Mouse (Mus musculus) fat pad, adult 2 months (tissue): ENCODE measurements at regions not wholly inside any gene's neighbourhood (a gene's known extent, or its start where the extent isn't known, plus 50 kb on each side); places are given as distances from the start of the nearest gene placed in this dataset.
A peak's percentile ranks its signal among the peaks of the same experiment; 100 is the strongest.
"Not testable (repeated sequence)": the region's sequence is repeated elsewhere in the genome, so short reads cannot be mapped to it uniquely, and the experiment has no call there.

Experiments
- DNase-seq: peaks from one replicate; pipeline ENCODE4 v3.0.0-alpha.2; 2011; ENCODE audit warnings: low read depth, low spot score; ENCODE audit errors: extremely low read depth

DNA sequence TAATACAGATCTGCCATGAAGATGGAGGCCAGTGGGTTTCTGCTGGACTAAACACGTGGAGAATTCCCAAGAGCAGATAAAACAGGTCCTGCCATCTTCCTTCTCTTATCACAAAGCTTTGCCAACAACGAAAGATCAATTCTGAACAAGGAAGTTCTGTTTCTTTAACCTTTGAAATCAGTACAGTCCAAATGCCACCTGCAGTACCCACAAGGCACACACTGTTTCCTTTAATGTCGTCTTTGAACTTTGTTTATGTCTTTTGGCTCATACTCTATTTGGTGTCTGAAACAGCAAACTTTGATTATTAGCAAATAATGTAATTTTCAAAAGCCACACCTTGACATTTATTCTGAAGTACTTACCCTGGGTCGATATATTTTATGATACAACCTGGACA lies 536.5 kb downstream of the Bckdhb start:
- no peak for DNase-seq

- no peak for DNase-seq
Measured at GRCm38 (mm10) chr9:84466741-84467140, 541.8 kb downstream of the Bckdhb start.

GRCm38 (mm10) chr9:84472696-84473095 lies 547.8 kb downstream of the Bckdhb start:
- no peak for DNase-seq

- DNase-seq: no peak
Measured at GRCm38 (mm10) chr9:84475906-84476305, 551.0 kb downstream of the Bckdhb start.

GRCm38 (mm10) chr9:84499507-84499906 lies 574.6 kb downstream of the Bckdhb start:
- no peak for DNase-seq

DNA sequence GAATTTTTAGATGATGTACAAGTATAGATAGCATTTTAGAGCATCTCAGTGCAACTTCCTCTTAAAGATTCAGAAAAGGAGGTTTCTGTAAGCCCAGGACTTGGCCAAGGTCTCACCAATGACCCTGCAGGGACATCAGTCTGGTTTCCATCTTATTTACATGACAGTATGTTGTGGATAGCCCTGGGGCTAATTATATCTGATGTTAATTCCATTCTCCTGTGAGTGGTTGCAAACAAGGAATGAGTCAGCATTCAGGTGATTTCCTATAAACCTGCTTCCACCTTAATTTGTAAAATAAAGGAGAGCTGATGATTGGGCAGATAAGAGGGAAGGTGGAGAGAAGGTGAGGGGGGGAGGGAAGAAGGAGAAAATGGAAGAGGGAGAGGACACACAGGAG lies 578.0 kb downstream of the Bckdhb start:
- not testable (repeated sequence) for DNase-seq

DNA sequence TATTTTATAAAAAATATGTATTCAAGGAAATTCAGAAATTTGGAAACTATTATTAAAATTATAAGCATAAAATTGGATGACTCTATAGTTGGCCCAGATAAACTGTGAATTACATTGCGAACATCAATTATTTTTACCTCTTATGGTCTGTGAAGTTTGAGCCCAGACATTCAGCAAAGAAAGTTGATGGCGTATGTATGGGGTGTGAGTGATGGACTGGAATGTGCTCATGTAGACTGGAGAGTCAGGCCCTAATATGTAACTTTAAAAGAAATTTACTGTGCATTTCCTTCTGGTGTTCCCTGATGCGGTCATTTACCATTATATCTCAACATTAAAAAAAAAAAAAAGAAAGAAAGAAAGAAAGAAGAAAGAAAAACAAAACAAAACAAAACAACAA lies 592.1 kb downstream of the Bckdhb start:
- no peak for DNase-seq

DNA sequence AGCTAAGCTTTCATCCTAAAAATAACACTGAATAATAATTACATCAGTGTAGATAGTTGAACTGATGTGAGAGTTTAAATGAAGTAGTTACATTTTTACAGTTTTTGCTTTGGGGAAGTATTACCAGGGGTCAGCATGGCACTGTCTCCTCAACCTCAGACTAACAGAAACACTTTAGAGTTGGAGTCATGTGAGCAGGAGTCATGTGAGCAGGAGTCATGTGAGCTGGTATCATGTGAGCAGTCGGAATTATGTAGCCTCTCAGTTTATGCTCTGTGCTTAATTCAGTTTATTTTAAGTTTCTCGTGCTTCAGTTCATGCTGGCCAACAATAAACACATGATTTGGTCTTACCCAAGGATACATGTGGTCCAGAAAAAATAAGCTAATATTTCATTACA lies 620.5 kb downstream of the Bckdhb start:
- no peak for DNase-seq

- no peak for DNase-seq
Measured at GRCm38 (mm10) chr9:84548012-84548660, 623.2 kb downstream of the Bckdhb start.

GRCm38 (mm10) chr9:84555237-84555636 lies 630.3 kb downstream of the Bckdhb start:
- no peak for DNase-seq

- DNase-seq: no peak
Measured at GRCm38 (mm10) chr9:84556261-84556844, 631.4 kb downstream of the Bckdhb start.

DNA sequence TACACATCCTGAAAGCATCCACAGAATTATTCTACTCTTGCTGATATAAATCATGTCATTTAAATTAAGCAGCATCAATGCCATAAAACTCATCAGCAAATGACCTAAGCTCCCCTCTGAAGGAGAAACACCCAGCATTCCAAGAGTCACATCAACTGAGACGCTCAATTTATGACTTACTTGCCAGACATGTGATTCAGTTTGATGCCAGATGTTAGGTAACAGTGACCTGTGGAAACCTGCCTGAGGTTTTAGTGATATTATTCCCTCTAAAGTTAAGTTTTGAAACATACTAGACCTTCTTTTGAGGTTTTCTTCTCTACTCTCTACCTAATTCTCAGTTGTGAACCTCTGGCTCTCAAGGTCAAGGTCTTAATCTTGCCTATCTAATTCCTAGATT lies 633.4 kb downstream of the Bckdhb start:
- DNase-seq: no peak

DNA sequence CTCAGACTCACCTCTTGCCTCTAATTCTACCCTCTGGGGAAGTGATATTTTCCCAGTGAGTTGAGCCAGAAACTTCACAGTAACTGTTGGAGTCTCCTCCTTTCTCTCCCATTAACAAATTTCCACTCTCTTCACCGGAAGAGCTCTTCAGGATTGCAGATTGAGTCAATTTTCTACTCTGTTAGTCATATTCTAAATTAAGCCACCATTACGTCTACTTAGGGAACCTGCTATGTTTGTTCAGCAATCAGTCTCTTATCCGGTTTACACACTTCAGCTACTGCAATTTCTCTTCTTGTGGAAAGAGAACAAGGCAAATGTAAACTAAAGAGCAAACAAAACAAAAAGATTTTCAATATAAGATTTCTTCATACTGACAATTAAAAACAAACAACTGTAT lies 644.6 kb downstream of the Bckdhb start:
- DNase-seq: no peak

GRCm38 (mm10) chr9:84577781-84578180 lies 652.8 kb downstream of the Bckdhb start:
- DNase-seq: peak; percentile 4

- no peak for DNase-seq
Measured at GRCm38 (mm10) chr9:84587791-84588190, 662.8 kb downstream of the Bckdhb start.

- no peak for DNase-seq
Measured at GRCm38 (mm10) chr9:84594724-84595123, 669.8 kb downstream of the Bckdhb start.
